Mouse (Mus musculus): Measurements from ENCODE around the gene Agpat4. TPM values are rescaled to one million over a fixed set of nuclear protein-coding genes. Genes with fewer than 3 reads are reported as not detected.

Gene Agpat4
- polyA plus RNA-seq, 1 experiment from 2014 or later: 31.3 TPM

DNA sequence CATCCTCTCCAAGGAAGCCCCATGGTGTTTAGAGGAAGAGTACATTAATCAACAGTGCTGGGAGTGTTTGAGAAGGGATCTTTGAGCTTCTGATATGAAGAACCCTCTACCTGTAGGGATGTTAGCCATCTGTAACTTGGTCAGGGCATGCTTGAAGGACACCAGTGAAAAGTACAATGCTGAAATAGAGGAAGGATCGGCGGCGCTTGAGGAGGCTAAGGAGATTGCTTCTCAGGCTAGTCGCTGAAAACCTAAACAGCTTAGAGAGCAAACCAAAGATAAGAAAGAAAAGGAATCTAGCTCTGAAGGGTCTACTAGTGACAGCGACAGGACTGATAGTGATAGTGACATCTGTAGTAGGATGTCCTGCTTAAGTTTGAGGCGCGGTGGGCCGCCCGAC, 132.1 kb downstream of the Agpat4 start:
- H3K27ac ChIP-seq (replicated peaks; ENCODE audit: low read depth, low read length): no peak overlapping the region
- no peaks in the 10 kb centered on the region for H3K4me1 ChIP-seq (ENCODE audit: control insufficient read depth, insufficient read depth, low read length)
- H3K4me2 ChIP-seq (ENCODE audit: low read length): no peak overlapping the region
- no peaks in the 10 kb centered on the region for H3K27me3 ChIP-seq (ENCODE audit: control insufficient read depth, insufficient read depth, low read length)
- no peak overlapping the region for H3K9ac ChIP-seq (replicated peaks; ENCODE audit: low read length)
- H3K36me3 ChIP-seq (ENCODE audit: control insufficient read depth, insufficient read depth, low read length): peaks cover 77% of the 10 kb centered on the region
- no peak for DNase-seq
- no peak for ATAC-seq (ENCODE audit: low FRiP score, low TSS enrichment)
- H3K4me3 ChIP-seq (replicated peaks; ENCODE audit: low read depth, low read length): no peak overlapping the region
- peaks cover 8% of the 10 kb centered on the region; the same call in 1 of the 2 replicates for H3K9me3 ChIP-seq (ENCODE audit: control insufficient read depth, low read length)
- 99% methylated on average over 9 of the region's 9 CpGs for WGBS

DNA sequence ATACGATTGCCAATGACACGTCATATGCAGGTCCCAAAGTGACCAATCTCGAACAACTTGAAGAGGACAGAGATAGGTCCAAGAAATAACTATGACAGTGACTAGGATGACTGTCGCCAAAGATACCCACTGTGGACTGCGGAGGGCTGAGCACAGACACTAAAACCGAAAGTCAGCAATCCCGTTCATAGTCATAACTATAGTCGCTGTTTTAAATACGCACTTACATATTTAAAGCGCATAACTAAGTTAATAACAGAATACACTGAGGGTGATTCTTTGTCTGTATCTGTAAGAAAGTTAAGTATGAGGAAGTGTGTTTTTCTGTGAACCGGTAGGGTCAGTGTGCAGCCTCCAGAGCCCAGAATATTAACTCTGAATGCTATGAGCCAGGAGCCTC, 137.6 kb downstream of the Agpat4 start:
- 98% methylated on average over 11 of the region's 11 CpGs for WGBS
- Histone ChIP-seq H3K9me3 (ENCODE audit: control insufficient read depth, low read length) (peaks cover 8% of the 10 kb centered on the region; the same call in 1 of the 2 replicates), H3K36me3 (ENCODE audit: control insufficient read depth, insufficient read depth, low read length) (peaks cover 84% of the 10 kb centered on the region), H3K4me1 (ENCODE audit: control insufficient read depth, insufficient read depth, low read length) (no peaks in the 10 kb centered on the region), H3K4me2 (ENCODE audit: low read length) (no peak overlapping the region), H3K27me3 (ENCODE audit: control insufficient read depth, insufficient read depth, low read length) (no peaks in the 10 kb centered on the region), H3K4me3 (replicated peaks; ENCODE audit: low read depth, low read length) (no peak overlapping the region), H3K9ac (replicated peaks; ENCODE audit: low read length) (no peak overlapping the region), H3K27ac (replicated peaks; ENCODE audit: low read depth, low read length) (no peak overlapping the region)
- DNase-seq: no peak
- no peak for ATAC-seq (ENCODE audit: low FRiP score, low TSS enrichment)

DNA sequence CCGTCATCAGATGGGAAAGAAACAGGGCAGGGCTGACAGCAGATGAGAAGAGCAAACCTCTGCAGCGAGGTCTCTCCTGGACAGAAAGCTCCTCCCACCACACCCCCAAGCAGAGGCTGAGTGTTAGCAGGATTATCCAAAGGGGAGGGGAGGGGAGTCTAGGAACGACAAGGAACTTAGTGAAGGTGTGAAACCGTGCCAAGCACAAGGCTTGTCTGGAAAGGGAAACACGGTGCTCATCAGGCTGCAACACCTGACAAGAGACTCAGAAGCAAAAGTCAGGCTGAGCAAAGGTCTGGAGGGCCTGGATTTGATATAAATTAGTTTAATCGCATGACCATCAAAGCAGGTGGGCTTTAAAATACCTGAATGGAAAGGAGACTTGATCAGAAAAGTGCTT, 140.0 kb downstream of the Agpat4 start:
- Histone ChIP-seq H3K9ac (replicated peaks; ENCODE audit: low read length) (no peak overlapping the region), H3K4me3 (replicated peaks; ENCODE audit: low read depth, low read length) (no peak overlapping the region), H3K36me3 (ENCODE audit: control insufficient read depth, insufficient read depth, low read length) (peaks cover 80% of the 10 kb centered on the region), H3K27ac (replicated peaks; ENCODE audit: low read depth, low read length) (no peak overlapping the region), H3K27me3 (ENCODE audit: control insufficient read depth, insufficient read depth, low read length) (no peaks in the 10 kb centered on the region), H3K4me1 (ENCODE audit: control insufficient read depth, insufficient read depth, low read length) (no peaks in the 10 kb centered on the region), H3K4me2 (ENCODE audit: low read length) (no peak overlapping the region), H3K9me3 (ENCODE audit: control insufficient read depth, low read length) (no peaks in the 10 kb centered on the region)
- WGBS: 72% methylated on average over 6 of the region's 6 CpGs
- no peak for DNase-seq
- ATAC-seq (ENCODE audit: low FRiP score, low TSS enrichment): no peak

DNA sequence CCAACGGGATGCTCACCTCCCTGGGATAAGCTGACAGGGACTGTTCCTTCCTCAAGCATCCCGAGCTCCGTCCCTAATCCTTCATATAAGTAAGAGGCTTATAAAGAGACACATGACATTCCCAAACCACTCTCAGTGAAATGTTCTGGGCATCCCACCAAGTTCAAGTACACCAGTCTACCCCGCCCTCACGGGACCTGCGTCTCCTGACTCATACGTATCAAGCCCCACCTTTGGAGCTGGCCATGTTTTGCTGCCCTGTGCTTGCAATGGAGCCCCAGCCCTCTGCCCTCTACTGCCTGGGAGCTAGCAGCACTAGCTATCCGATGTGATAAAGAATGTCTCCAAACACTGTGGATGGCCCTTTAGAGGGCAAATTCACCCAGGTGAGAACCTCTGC, 141.5 kb downstream of the Agpat4 start:
- Histone ChIP-seq H3K27ac (replicated peaks; ENCODE audit: low read depth, low read length) (no peak overlapping the region), H3K9ac (replicated peaks; ENCODE audit: low read length) (no peak overlapping the region), H3K36me3 (ENCODE audit: control insufficient read depth, insufficient read depth, low read length) (peaks cover 66% of the 10 kb centered on the region), H3K4me3 (replicated peaks; ENCODE audit: low read depth, low read length) (no peak overlapping the region), H3K9me3 (ENCODE audit: control insufficient read depth, low read length) (no peaks in the 10 kb centered on the region), H3K4me2 (ENCODE audit: low read length) (no peak overlapping the region), H3K27me3 (ENCODE audit: control insufficient read depth, insufficient read depth, low read length) (no peaks in the 10 kb centered on the region), H3K4me1 (ENCODE audit: control insufficient read depth, insufficient read depth, low read length) (no peaks in the 10 kb centered on the region)
- DNase-seq (no peak), ATAC-seq (ENCODE audit: low FRiP score, low TSS enrichment) (no peak)
- WGBS: 80% methylated on average over 8 of the region's 8 CpGs

DNA sequence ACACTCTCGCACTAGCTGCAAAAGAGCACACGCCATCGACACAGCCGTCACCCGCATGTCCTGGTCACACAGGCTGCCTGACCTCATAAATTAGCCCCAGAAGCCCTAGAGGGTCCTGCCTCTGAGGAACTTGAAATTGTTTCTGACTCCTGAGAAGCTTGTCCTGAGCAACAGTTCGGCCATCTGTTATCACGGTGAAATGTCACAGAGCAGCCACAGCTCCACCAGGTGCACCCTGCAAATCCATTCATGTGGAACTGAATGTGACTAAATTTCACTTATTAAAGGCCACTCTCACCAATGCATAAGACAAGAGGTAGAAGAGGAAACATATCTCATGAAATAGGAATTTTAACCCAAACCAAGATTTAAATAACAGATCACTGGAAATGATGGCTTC, 142.9 kb downstream of the Agpat4 start:
- ATAC-seq (ENCODE audit: low FRiP score, low TSS enrichment) (no peak), DNase-seq (no peak)
- WGBS: 90% methylated on average over 7 of the region's 7 CpGs
- Histone ChIP-seq H3K9ac (replicated peaks; ENCODE audit: low read length) (no peak overlapping the region), H3K4me3 (replicated peaks; ENCODE audit: low read depth, low read length) (no peak overlapping the region), H3K9me3 (ENCODE audit: control insufficient read depth, low read length) (no peaks in the 10 kb centered on the region), H3K36me3 (ENCODE audit: control insufficient read depth, insufficient read depth, low read length) (peaks cover 51% of the 10 kb centered on the region), H3K4me1 (ENCODE audit: control insufficient read depth, insufficient read depth, low read length) (peaks cover 6% of the 10 kb centered on the region; the same call in 1 of the 2 replicates), H3K27me3 (ENCODE audit: control insufficient read depth, insufficient read depth, low read length) (no peaks in the 10 kb centered on the region), H3K4me2 (ENCODE audit: low read length) (no peak overlapping the region), H3K27ac (replicated peaks; ENCODE audit: low read depth, low read length) (no peak overlapping the region)

DNA sequence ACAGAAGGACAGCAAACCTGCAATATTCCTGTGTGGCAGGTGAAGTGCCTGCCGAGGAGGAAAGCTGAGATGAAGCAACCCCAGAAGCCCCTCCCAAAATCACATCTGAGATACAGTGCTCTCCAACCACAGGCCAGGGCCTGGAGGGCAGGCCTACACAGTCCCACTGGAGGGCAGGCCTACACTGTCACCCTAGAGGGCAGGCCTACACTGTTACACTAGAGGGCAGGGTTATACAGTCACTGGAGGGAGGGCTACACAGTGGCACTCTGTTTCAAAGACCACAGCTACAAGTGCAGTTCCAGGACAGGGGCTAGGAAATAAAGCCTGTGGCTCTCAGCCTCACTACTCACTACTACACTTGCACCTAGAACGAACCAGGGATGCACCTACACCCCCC, 143.4 kb downstream of the Agpat4 start:
- ATAC-seq (ENCODE audit: low FRiP score, low TSS enrichment) (peak; percentile 64), DNase-seq (no peak)
- H3K9ac ChIP-seq (replicated peaks; ENCODE audit: low read length): no peak overlapping the region
- H3K4me2 ChIP-seq (ENCODE audit: low read length): no peak overlapping the region
- no peak overlapping the region for H3K4me3 ChIP-seq (replicated peaks; ENCODE audit: low read depth, low read length)
- H3K27ac ChIP-seq (replicated peaks; ENCODE audit: low read depth, low read length): no peak overlapping the region
- peaks cover 46% of the 10 kb centered on the region for H3K36me3 ChIP-seq (ENCODE audit: control insufficient read depth, insufficient read depth, low read length)
- 88% methylated on average over 2 of the region's 2 CpGs for WGBS
- peaks cover 9% of the 10 kb centered on the region for H3K4me1 ChIP-seq (ENCODE audit: control insufficient read depth, insufficient read depth, low read length)
- H3K9me3 ChIP-seq (ENCODE audit: control insufficient read depth, low read length): no peaks in the 10 kb centered on the region
- no peaks in the 10 kb centered on the region for H3K27me3 ChIP-seq (ENCODE audit: control insufficient read depth, insufficient read depth, low read length)

DNA sequence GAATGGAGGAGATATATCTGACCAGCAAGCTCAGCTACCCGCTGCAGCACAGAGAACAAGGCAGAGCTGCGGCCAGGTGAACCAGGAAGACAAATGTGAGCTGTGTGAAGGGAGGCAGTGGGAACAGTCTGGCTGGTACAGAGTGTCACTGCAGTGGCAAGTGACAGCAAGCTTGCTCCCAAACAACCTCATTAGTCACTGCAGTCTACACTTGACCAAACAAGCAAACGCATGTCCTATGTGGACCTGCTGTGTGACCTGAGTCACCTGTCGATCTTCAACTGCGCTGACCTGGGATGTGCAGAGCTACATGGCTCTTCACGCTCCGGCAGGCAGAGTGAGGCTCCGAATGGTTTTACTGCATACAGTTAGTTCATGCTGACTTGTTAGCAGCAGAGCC, 144.3 kb downstream of the Agpat4 start:
- H3K27ac ChIP-seq (replicated peaks; ENCODE audit: low read depth, low read length): no peak overlapping the region
- peaks cover 37% of the 10 kb centered on the region for H3K36me3 ChIP-seq (ENCODE audit: control insufficient read depth, insufficient read depth, low read length)
- no peaks in the 10 kb centered on the region for H3K27me3 ChIP-seq (ENCODE audit: control insufficient read depth, insufficient read depth, low read length)
- 92% methylated on average over 8 of the region's 8 CpGs for WGBS
- peaks cover 10% of the 10 kb centered on the region for H3K4me1 ChIP-seq (ENCODE audit: control insufficient read depth, insufficient read depth, low read length)
- H3K9me3 ChIP-seq (ENCODE audit: control insufficient read depth, low read length): no peaks in the 10 kb centered on the region
- DNase-seq (no peak), ATAC-seq (ENCODE audit: low FRiP score, low TSS enrichment) (no peak)
- H3K4me2 ChIP-seq (ENCODE audit: low read length): no peak overlapping the region
- no peak overlapping the region for H3K4me3 ChIP-seq (replicated peaks; ENCODE audit: low read depth, low read length)
- H3K9ac ChIP-seq (replicated peaks; ENCODE audit: low read length): no peak overlapping the region

DNA sequence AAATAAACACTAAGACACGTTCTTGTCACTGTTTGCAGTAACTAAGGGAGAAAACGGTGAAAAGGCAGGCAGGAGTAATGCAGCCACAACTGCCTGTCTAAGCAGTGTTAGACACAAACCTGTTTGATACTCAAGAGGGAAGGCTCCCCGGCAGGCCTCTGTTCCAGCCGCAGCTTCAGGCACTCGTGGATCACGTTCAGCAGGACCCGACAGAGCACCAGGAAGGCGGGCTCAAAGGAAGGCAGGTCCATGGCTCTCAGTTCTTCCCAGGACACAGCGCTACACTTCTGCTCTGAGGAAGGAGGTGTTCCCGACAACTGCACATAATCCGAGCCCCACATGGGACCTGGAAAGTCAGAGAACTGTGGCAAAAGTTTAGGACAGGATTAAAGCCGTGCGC, 145.3 kb downstream of the Agpat4 start:
- Histone ChIP-seq H3K4me2 (ENCODE audit: low read length) (no peak overlapping the region), H3K9me3 (ENCODE audit: control insufficient read depth, low read length) (no peaks in the 10 kb centered on the region), H3K4me3 (replicated peaks; ENCODE audit: low read depth, low read length) (no peak overlapping the region), H3K27ac (replicated peaks; ENCODE audit: low read depth, low read length) (no peak overlapping the region), H3K27me3 (ENCODE audit: control insufficient read depth, insufficient read depth, low read length) (no peaks in the 10 kb centered on the region), H3K36me3 (ENCODE audit: control insufficient read depth, insufficient read depth, low read length) (peaks cover 27% of the 10 kb centered on the region), H3K4me1 (ENCODE audit: control insufficient read depth, insufficient read depth, low read length) (peaks cover 10% of the 10 kb centered on the region), H3K9ac (replicated peaks; ENCODE audit: low read length) (no peak overlapping the region)
- WGBS: 86% methylated on average over 13 of the region's 13 CpGs
- ATAC-seq (ENCODE audit: low FRiP score, low TSS enrichment) (no peak), DNase-seq (no peak)

DNA sequence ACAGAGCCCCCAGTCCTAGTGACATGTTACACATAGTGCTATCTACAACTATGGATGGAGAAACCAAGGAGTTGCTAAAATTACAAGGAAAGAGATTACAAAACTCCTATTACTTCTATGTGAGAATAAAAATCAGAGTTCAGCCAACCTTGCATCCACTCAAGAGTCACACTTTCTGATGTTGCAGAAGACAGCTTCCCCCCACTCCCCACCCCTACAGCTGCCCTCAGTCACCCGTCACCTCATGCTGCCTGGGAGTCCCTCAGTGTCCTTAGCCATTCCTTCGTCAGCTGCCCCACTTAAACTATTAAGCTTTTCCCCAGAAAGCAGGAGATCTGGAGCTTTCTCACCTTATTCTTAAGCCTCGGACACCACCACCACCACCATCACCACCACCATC, 145.8 kb downstream of the Agpat4 start:
- Histone ChIP-seq H3K9me3 (ENCODE audit: control insufficient read depth, low read length) (no peaks in the 10 kb centered on the region), H3K4me1 (ENCODE audit: control insufficient read depth, insufficient read depth, low read length) (peaks cover 10% of the 10 kb centered on the region), H3K9ac (replicated peaks; ENCODE audit: low read length) (no peak overlapping the region), H3K4me2 (ENCODE audit: low read length) (no peak overlapping the region), H3K27me3 (ENCODE audit: control insufficient read depth, insufficient read depth, low read length) (no peaks in the 10 kb centered on the region), H3K4me3 (replicated peaks; ENCODE audit: low read depth, low read length) (no peak overlapping the region), H3K36me3 (ENCODE audit: control insufficient read depth, insufficient read depth, low read length) (peaks cover 22% of the 10 kb centered on the region), H3K27ac (replicated peaks; ENCODE audit: low read depth, low read length) (no peak overlapping the region)
- DNase-seq (no peak), ATAC-seq (ENCODE audit: low FRiP score, low TSS enrichment) (no peak)
- WGBS: 95% methylated on average over 3 of the region's 3 CpGs
